Mouse (Mus musculus) embryonic facial prominence, embryonic 11.5 days (tissue): ENCODE measurements at regions not wholly inside any gene's neighbourhood (a gene's known extent, or its start where the extent isn't known, plus 50 kb on each side); places are given as distances from the start of the nearest gene placed in this dataset.

Source experiments
- ATAC-seq: fragments of 200-750 bp; cut with Nextera tagmentation; replicated peaks from 2 replicates; pipeline ENCODE4 v1.8.0; 2017; ENCODE audit warnings: low read depth; ENCODE audit not compliant: insufficient number of reproducible peaks, low FRiP score, low TSS enrichment
- DNase-seq: peaks from one replicate; pipeline ENCODE4 v3.0.0-alpha.2; 2015; ENCODE audit warnings: low spot score
- H3K27ac ChIP-seq: fragments of 300-500 bp; sonication (generic); replicated peaks from 2 replicates; pipeline ENCODE4 v1.5.1; 2014; ENCODE audit warnings: mild to moderate bottlenecking, low read depth, low read length, control low read depth
- H3K27me3 ChIP-seq: fragments of 300-500 bp; sonication (generic); 2 replicates; pipeline ENCODE4 v1.6.1; 2014; ENCODE audit warnings: mild to moderate bottlenecking, low read length, moderate library complexity, mixed read lengths; ENCODE audit not compliant: control insufficient read depth, insufficient read depth
- H3K36me3 ChIP-seq: fragments of 300-500 bp; sonication (generic); replicated peaks from 2 replicates; pipeline ENCODE4 v1.6.1; 2014; ENCODE audit warnings: low read depth, mild to moderate bottlenecking, low read length, moderate library complexity, mixed read lengths; ENCODE audit not compliant: control insufficient read depth, insufficient read depth
- H3K4me1 ChIP-seq: fragments of 300-500 bp; sonication (generic); 2 replicates; pipeline ENCODE4 v1.6.1; 2014; ENCODE audit warnings: low read length, mixed read lengths; ENCODE audit not compliant: control insufficient read depth, insufficient read depth
- H3K4me2 ChIP-seq: fragments of 300-500 bp; sonication (generic); 2 replicates; pipeline ENCODE4 v1.6.1; 2014; ENCODE audit warnings: low read depth, mild to moderate bottlenecking, control low read depth, low read length, moderate library complexity
- H3K4me3 ChIP-seq: fragments of 300-500 bp; sonication (generic); 2 replicates; pipeline ENCODE4 v1.5.1; 2014; ENCODE audit warnings: low read depth, low read length, control low read depth
- H3K9ac ChIP-seq: fragments of 300-500 bp; sonication (generic); replicated peaks from 2 replicates; pipeline ENCODE4 v1.6.1; 2014; ENCODE audit warnings: mild to moderate bottlenecking, control low read depth, low read length
- H3K9me3 ChIP-seq: fragments of 300-500 bp; sonication (generic); replicated peaks from 2 replicates; pipeline ENCODE4 v1.6.1; 2016; ENCODE audit warnings: mild to moderate bottlenecking, low read length, inconsistent platforms, mixed read lengths; ENCODE audit not compliant: control insufficient read depth
- WGBS: fragments of 180-500 bp; shearing (Covaris S2); extraction: QIAGEN DNeasy Blood & Tissue Kit; methylation state at CpG from one replicate; pipeline ENCODE4 v1.1.7; 2014; 5-methylcytosine and 5-hydroxymethylcytosine counted together

GRCm38 (mm10) chr10:66873468-66873867 lies 222.5 kb upstream of the Jmjd1c start:
- no peak overlapping the region for H3K27ac ChIP-seq
- WGBS = 96% methylated on average over 4 of the region's 4 CpGs

GRCm38 (mm10) chr10:66879071-66879470 lies 216.9 kb upstream of the Jmjd1c start:
- no peak overlapping the region for H3K4me3 ChIP-seq
- H3K27me3 ChIP-seq = no peaks in the 10 kb centered on the region
- DNase-seq (no peak), ATAC-seq (no peak)
- H3K27ac ChIP-seq = no peak overlapping the region
- no peak overlapping the region for H3K9ac ChIP-seq
- H3K9me3 ChIP-seq = no peaks in the 10 kb centered on the region
- WGBS = 84% methylated on average over 8 of the region's 8 CpGs
- no peaks in the 10 kb centered on the region for H3K36me3 ChIP-seq
- no peaks in the 10 kb centered on the region for H3K4me1 ChIP-seq
- H3K4me2 ChIP-seq = no peak overlapping the region

More at GRCm38 (mm10) chr10:66873468-66873867, 222.5 kb upstream of the Jmjd1c start:
- Histone ChIP-seq H3K36me3 (no peaks in the 10 kb centered on the region), H3K4me1 (no peaks in the 10 kb centered on the region), H3K27me3 (no peaks in the 10 kb centered on the region), H3K4me3 (no peak overlapping the region), H3K4me2 (no peak overlapping the region), H3K9ac (no peak overlapping the region), H3K9me3 (no peaks in the 10 kb centered on the region)
- DNase-seq = no peak
- ATAC-seq = no peak

DNA sequence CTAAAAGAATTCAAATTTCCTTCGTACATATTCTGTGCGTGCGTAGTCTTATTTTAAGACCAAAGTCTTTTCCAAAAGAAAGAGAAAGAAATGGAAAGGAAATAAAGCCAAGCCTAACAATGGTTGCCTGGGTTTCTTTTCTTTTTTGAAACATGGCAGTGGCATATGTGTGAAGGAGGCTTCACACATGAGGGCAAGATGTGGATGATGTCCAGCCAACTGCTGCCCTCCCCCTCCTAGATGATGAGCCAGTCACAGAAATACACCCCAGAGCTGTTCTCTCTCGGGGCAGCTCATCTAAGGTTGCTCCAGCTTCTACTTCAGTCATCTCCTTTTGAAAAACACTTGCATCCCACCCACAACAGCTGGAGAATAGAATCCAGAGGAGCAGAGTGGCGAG lies 213.1 kb upstream of the Jmjd1c start:
- DNase-seq (no peak), ATAC-seq (no peak)
- H3K9me3 ChIP-seq = no peaks in the 10 kb centered on the region
- no peak overlapping the region for H3K27ac ChIP-seq
- H3K4me1 ChIP-seq = no peaks in the 10 kb centered on the region
- H3K4me3 ChIP-seq = no peak overlapping the region
- WGBS = 88% methylated on average over 5 of the region's 5 CpGs
- H3K4me2 ChIP-seq = no peak overlapping the region
- no peaks in the 10 kb centered on the region for H3K27me3 ChIP-seq
- no peak overlapping the region for H3K9ac ChIP-seq
- H3K36me3 ChIP-seq = no peaks in the 10 kb centered on the region

DNA sequence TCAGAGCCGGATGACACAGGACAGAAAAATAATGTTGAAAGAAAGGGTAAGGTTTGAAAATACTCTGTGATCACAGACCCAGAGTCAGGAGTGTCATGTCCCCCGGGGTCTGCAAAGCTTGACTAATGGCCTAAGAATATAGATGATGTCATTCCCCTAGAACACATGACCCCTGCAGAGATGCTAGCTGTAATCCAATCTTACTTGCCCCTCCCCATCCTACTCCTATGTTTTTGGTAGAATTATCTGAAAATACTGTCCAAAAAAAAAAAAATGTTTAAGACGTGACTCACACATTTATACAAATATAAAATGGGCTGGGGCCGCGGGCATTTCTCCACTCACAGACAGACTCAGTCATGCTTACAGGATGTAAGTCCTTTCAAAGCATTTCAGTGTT lies 210.3 kb upstream of the Jmjd1c start:
- no peak for ATAC-seq
- peak; percentile 36 for DNase-seq
- H3K9me3 ChIP-seq = no peaks in the 10 kb centered on the region
- H3K4me1 ChIP-seq = no peaks in the 10 kb centered on the region
- no peak overlapping the region for H3K9ac ChIP-seq
- H3K36me3 ChIP-seq = no peaks in the 10 kb centered on the region
- H3K27me3 ChIP-seq = no peaks in the 10 kb centered on the region
- no peak overlapping the region for H3K4me2 ChIP-seq
- no peak overlapping the region for H3K4me3 ChIP-seq
- 68% methylated on average over 5 of the region's 5 CpGs for WGBS
- H3K27ac ChIP-seq = no peak overlapping the region

DNA sequence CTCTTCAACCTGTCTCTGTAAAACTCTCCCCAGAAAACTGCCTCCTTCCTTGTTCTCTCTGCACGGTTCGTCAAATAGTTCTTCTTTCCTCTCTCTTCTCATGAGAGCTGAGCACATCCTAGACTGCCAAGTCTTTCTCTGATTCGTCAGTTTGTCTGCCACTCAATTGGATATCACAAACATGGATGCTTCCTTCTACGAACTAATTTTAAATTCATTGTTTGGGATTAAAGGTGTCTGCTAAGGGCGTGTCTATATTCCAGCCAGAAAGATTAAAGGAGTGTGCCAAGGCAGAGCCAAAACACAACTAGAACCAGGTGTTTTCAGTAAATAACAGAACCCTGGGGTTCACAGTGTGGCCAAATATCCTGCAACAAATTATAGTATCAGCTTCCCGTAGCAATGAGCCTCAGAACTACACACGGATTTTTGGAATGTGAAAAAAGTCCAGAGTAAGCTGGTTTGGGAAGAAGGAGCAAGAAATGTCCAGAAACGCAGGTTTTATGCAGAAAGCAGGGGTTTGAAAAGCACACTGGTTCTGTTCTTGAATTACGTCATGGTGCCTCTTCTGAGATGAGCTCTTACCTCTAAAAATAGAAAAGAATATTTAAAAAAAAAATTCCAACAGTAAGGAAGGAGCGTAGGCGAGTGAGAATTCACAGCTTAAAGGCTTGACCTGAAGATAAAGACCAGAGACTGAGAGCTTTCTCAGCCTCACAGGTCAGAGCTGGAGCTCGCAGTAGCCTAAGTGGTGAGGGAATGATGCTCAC lies 206.0 kb upstream of the Jmjd1c start:
- Histone ChIP-seq H3K9me3 (no peaks in the 10 kb centered on the region), H3K9ac (no peak overlapping the region), H3K4me3 (no peak overlapping the region), H3K27ac (0 out of 2 replicates have a peak overlapping the region, but pooled peaks have one; percentile 2), H3K4me2 (no peak overlapping the region), H3K36me3 (no peaks in the 10 kb centered on the region), H3K27me3 (no peaks in the 10 kb centered on the region), H3K4me1 (no peaks in the 10 kb centered on the region)
- peak; percentile 40 for DNase-seq
- WGBS = 70% methylated on average over 12 of the region's 12 CpGs
- ATAC-seq = no peak

DNA sequence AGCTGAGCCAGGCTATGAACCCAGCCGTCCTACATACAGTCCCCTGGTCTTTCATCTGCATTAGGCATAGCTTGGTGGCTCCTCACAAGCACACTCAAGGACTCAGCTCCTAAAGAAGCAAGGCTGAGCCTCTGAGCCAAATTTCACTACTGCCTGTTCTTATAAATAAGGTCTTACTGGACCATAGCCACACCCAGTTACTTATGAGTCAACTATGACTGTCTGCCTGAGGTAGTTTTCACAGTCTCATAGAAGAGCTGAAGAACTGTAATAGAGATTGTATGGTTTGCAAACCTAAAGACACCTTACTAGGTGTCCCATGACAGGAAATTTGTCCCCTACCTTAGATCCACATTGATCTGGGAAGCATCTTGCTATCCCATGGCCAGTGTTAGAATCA lies 204.1 kb upstream of the Jmjd1c start:
- Histone ChIP-seq H3K4me2 (no peak overlapping the region), H3K27ac (no peak overlapping the region), H3K9me3 (no peaks in the 10 kb centered on the region), H3K27me3 (no peaks in the 10 kb centered on the region), H3K4me1 (no peaks in the 10 kb centered on the region), H3K4me3 (no peak overlapping the region), H3K9ac (no peak overlapping the region), H3K36me3 (no peaks in the 10 kb centered on the region)
- DNase-seq (no peak), ATAC-seq (no peak)
- 95% methylated on average over 1 of the region's 1 CpGs for WGBS

DNA sequence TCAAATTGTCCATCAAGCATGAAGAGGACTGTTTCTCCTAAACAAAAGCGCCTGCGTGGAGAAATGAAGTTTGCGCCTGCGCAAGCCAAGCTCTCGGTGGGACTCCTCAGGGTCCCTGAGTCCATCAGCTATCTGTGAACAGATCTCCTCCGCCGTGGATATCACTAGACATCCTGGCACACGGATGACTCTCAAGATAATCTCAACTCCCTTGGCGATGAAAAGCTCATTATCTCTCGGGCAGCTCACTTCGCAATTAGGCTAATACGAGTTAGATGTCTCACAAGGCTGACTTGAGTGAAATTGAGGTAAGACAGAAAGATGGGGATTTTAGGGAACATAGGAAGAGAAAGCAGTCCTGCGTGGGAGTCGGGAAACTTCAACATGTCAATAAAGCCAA lies 202.1 kb upstream of the Jmjd1c start:
- 86% methylated on average over 14 of the region's 14 CpGs for WGBS
- no peaks in the 10 kb centered on the region for H3K27me3 ChIP-seq

GRCm38 (mm10) chr10:66896698-66897622 lies 199.0 kb upstream of the Jmjd1c start:
- Histone ChIP-seq H3K9ac (no peak overlapping the region), H3K27ac (no peak overlapping the region), H3K9me3 (no peaks in the 10 kb centered on the region), H3K36me3 (no peaks in the 10 kb centered on the region), H3K4me3 (no peak overlapping the region), H3K4me2 (no peak overlapping the region), H3K27me3 (no peaks in the 10 kb centered on the region), H3K4me1 (no peaks in the 10 kb centered on the region)
- ATAC-seq (no peak), DNase-seq (no peak)
- WGBS = 20% methylated on average over 11 of the region's 11 CpGs

More for the DNA sequence above, 202.1 kb upstream of the Jmjd1c start:
- Histone ChIP-seq H3K9ac (no peak overlapping the region), H3K36me3 (no peaks in the 10 kb centered on the region), H3K4me2 (no peak overlapping the region), H3K27ac (no peak overlapping the region), H3K9me3 (no peaks in the 10 kb centered on the region), H3K4me3 (no peak overlapping the region), H3K4me1 (no peaks in the 10 kb centered on the region)
- DNase-seq = no peak
- no peak for ATAC-seq
